Mouse (Mus musculus) right cerebral cortex, adult 18-20 months (tissue): ENCODE measurements around the gene Cggbp1.
A peak's percentile ranks its signal among the peaks of the same experiment; 100 is the strongest.

Source experiments
- DNase-seq: peaks from one replicate; pipeline ENCODE4 v3.0.0; 2022; ENCODE audit warnings: mixed read lengths

The Cggbp1 gene

GRCm38 (mm10) chr16:64873416-64874305, 21.9 kb downstream of the Cggbp1 start:
- peak; percentile 49 for DNase-seq

DNA sequence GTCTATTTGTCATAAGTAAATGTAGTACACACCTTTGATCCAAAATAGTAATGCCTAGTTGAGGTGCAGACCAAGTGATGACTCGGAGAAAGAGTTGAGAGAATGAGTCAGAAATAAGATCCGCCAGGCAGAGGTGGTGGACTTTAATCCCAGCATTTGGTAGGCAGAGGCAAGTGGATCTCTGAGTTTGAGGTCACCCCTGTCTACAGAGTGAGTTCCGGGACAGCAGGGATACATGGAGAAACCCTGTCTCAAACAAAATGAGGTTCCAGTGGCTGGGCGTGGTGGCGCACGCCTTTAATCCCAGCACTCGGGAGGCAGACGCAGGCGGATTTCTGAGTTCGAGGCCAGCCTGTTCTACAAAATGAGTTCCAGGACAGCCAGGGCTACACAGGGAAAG, 23.6 kb downstream of the Cggbp1 start:
- no peak for DNase-seq

DNA sequence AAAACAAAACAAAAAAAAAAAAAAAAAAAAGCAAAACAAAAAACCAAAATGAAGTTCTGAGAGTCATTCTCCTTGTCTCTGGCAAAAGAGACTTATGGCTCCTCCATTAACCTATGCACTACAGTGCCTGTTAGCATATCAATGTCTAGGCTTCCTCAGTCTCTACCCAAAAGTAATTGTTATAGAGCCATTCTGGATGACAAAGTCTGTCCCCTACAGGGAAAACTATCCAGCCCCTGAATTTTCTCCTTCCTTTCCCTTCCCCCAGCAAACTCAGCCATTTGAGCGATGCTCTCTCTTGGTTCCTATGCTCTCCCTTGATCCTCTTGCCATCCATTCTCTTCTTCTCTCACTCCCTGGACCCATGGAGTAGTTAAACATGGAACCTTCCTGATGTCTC, 24.0 kb downstream of the Cggbp1 start:
- DNase-seq, result no peak

DNA sequence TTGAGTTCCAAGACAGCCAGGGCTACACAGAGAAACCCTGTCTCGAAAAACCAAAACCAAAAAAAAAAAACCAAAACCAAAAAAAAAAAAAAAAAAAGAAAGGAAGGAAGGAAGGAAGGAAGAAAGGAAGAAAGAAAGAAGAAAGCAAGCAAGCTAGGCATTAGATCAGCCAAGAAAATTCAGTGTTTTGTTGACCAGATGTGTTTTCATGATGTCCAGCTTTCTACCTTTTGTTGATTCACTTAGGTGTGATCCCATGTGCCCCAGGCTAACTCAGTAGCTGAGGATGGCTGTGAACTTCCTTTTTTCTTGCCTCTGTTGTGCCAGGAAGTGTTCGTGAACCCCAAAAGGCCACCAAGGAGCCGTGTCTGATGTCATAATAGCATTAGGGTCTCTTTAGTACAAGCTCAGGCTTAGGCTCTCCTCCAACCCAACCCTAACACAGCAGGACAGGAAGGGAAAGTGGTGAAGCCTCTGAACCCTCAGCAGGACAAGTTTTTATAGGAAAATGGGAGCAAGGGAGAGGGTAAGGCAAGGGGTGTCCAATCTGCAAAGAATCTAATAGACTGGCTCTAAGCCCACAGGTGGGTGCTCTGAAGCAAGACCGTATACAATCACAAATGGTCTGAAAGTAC, 25.0 kb downstream of the Cggbp1 start:
- DNase-seq, result no peak

DNA sequence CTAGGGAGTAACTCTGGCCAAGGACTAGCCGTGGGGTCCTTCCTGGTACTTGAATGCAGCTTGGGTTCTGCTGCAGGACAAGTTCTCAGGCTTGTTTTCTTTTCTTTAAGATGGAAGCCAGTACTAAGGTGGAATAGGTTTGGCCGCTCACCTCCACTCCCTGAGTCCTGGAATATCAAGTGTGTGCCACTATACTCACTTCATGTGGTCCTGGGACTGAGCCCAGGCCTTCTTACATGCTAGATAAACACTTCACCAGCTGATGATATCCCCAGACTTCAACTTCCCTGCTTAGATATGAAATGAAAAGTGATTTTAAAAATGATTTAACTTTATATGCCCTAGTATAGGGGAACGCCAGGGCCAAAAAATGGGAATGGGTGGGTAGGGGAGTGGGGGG, 25.5 kb downstream of the Cggbp1 start:
- no peak for DNase-seq

GRCm38 (mm10) chr16:64878611-64879132, 26.9 kb downstream of the Cggbp1 start:
- DNase-seq, result no peak

GRCm38 (mm10) chr16:64879735-64880134, 27.9 kb downstream of the Cggbp1 start:
- DNase-seq, result no peak

DNA sequence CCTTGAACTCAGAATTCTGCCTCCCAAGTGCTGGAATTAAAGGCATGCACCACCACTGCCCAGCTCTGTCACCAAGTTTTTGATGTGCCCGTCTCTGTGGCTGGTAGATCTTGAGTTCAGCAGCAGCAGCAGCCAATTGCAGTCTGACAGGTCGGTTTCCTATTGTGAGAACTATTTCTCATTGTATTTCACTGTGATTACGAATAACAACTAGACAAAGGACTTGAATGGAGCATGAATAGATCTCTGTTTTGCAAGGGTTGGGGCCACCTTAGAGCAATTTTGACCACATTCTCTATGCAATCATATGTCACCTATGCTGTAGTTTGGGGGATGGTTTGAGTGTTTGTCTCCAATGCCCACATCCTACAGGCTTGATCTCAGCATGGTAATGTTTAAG, 29.2 kb downstream of the Cggbp1 start:
- DNase-seq, result no peak

- DNase-seq, result no peak
Observed at GRCm38 (mm10) chr16:64881442-64881841, 29.6 kb downstream of the Cggbp1 start.

DNA sequence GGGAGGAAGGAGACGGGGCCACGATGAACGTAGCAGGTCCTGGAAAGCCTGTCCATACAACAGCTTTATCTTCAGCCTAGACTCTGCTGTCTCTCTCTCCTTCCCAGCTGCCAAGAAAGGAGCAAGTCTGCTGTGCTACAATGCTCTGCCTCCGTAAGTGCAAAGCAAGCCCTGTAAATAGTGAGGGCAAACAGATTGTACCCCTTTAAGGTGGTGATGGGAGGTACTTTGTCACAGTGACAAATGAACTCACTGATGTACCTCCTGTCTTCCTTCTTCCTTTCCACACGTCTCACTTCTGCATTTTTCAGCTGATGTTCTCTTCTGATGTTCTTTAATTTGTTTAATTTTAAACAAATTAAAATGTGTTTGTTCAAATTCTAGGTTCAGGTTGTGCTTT, 32.1 kb downstream of the Cggbp1 start:
- DNase-seq, result no peak

DNA sequence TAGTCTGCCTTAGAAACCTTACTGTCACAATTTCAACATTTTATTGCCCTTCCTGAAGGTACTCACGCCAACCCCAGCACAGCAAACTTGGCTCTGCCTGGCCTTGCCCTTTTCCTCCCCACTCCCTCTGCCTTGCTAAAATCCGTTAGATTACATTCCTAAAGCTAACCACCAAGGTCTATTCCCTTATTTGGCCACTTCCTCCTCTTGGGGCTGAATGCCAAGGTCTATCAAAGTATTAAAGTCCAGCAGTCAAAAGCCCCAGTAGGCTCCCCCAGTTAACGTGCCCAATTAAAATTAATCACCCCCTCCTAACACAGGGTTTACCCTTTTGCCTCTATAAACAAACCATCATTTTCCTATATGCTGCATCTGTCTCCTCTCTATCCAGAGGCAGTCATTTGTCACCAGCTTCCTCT, 32.6 kb downstream of the Cggbp1 start:
- no peak for DNase-seq

- no peak for DNase-seq
Observed at GRCm38 (mm10) chr16:64885142-64885541, 33.3 kb downstream of the Cggbp1 start.

- DNase-seq, result no peak
Observed at GRCm38 (mm10) chr16:64885547-64885946, 33.8 kb downstream of the Cggbp1 start.

DNA sequence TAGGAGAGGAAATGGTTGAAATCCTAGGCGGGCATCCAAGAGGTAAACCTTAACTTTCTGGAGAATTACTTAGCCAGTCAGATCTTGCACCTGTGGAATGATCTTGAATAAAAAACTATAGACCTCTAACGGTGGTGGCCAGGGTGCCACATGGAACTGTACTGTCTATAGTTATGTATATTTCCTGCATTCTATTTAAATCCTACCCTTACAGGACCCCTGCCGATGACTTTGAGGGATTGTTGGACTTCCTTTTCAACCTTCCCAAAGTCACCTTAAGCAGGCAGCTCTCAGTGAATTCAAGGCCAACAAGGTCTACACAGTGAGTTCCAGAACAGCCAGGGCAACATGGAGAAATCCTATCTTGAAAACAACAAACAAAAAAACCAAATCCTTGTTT, 37.7 kb downstream of the Cggbp1 start:
- DNase-seq, result no peak

DNA sequence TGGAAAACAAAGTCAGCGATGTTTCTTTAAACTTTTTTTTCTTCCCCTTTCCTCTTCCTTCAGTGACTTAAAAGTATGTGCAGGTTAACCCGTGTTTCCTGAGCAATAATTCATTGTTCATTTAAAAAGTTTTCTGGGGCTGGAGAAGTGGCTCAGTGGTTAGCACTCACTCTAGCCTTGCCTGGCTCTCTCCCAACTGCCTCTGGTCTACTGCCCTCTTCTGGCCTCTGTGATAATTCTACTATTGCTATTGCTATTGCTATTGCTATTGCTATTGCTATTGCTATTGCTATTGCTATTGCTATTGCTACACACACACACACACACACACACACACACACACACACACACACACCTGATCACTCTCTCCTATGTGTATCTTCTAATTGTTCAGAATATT, 47.3 kb downstream of the Cggbp1 start:
- no peak for DNase-seq

DNA sequence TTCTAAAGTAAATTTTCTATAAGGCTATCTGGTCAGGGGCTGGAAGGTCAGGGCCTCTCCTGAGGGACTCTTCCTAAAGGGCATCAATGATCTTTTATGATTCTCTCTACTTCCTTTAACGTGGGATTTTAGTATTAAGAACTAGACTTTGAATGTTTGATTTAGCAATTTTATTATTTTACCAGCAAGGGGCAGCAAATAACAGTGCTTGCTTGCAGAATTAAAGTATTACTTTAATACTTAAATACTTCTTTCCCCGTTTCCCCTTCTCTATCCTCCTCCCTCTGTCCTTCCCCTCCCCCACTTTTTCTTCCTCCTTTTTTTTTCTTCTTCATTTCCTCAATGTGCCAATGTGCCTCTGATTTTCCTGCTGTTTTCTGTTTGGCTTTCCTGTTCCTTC, 51.5 kb downstream of the Cggbp1 start:
- no peak for DNase-seq

DNA sequence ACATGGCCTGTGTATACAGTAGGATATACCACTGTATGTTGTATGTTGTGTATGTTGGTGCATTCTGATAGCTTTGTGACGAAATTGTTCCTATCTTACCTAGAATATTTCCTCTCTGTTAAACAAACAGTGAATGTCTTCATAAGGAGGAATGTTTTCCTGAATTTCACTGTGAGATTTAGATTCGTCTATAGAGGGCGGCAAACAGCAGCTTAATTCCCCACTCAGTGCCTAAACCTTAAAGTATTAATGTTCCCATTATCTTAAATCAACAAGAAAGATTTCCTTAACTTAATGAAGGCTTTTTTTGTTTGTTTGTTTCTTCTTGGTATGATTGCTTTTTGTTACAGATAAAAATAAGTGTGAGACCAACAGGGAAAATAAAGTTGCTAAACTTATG, 55.3 kb downstream of the Cggbp1 start:
- peak; percentile 39 for DNase-seq

- no peak for DNase-seq
Observed at GRCm38 (mm10) chr16:64908747-64909146, 57.0 kb downstream of the Cggbp1 start.
